Mouse (Mus musculus) liver, postnatal 0 days (tissue): ENCODE data around the gene Hs3st5. TPM values are rescaled to one million over a fixed set of nuclear protein-coding genes. Genes with fewer than 3 reads are reported as not detected.

Experiments
- ATAC-seq: fragments of 200-750 bp; cut with Nextera tagmentation; 2 replicates; pipeline ENCODE4 v1.8.0; 2017; ENCODE audit warnings: mild to moderate bottlenecking, moderate library complexity
- DNase-seq: peaks from one replicate; pipeline ENCODE4 v3.0.0-alpha.2; 2016
- H3K27ac ChIP-seq: fragments of 300-500 bp; sonication (generic); 2 replicates; pipeline ENCODE4 v1.5.1; 2014; ENCODE audit warnings: antibody characterized with exemption, moderate library complexity, mild to moderate bottlenecking, low read depth
- H3K27me3 ChIP-seq: fragments of 300-500 bp; sonication (generic); 2 replicates; pipeline ENCODE4 v1.6.1; 2014; ENCODE audit warnings: low read length, control low read depth, mixed read lengths; ENCODE audit not compliant: insufficient read depth
- H3K36me3 ChIP-seq: fragments of 300-500 bp; sonication (generic); replicated peaks from 2 replicates; pipeline ENCODE4 v1.6.1; 2014; ENCODE audit warnings: mild to moderate bottlenecking, control low read depth, low read length, moderate library complexity, mixed read lengths; ENCODE audit not compliant: insufficient read depth
- H3K4me1 ChIP-seq: fragments of 300-500 bp; sonication (generic); 2 replicates; pipeline ENCODE4 v1.6.1; 2014; ENCODE audit warnings: antibody characterized with exemption, mild to moderate bottlenecking, control low read depth; ENCODE audit not compliant: insufficient read depth
- H3K4me2 ChIP-seq: fragments of 300-500 bp; sonication (generic); 2 replicates; pipeline ENCODE4 v1.6.1; 2014; ENCODE audit warnings: low read depth, mild to moderate bottlenecking, low read length, moderate library complexity, mixed read lengths
- H3K4me3 ChIP-seq: fragments of 300-500 bp; sonication (generic); 2 replicates; pipeline ENCODE4 v1.5.1; 2014; ENCODE audit warnings: low read depth, low read length
- H3K9ac ChIP-seq: fragments of 300-500 bp; sonication (generic); replicated peaks from 2 replicates; pipeline ENCODE4 v1.6.1; 2014; ENCODE audit warnings: mild to moderate bottlenecking, moderate library complexity
- H3K9me3 ChIP-seq: fragments of 300-500 bp; sonication (generic); 2 replicates; pipeline ENCODE4 v1.6.1; 2016; ENCODE audit warnings: mild to moderate bottlenecking, control low read depth, low read length, mixed read lengths
- CTCF ChIP-seq: sonication (generic); IDR thresholded peaks from 2 replicates; pipeline ENCODE4 v1.5.1; 2016; ENCODE audit warnings: antibody characterized with exemption, low read depth
- EP300 ChIP-seq: IDR thresholded peaks from 2 replicates; pipeline ENCODE4 v1.6.1; 2016; ENCODE audit warnings: antibody characterized with exemption, low read depth, mild to moderate bottlenecking
- WGBS: fragments of 180-500 bp; shearing (Covaris S2); extraction: QIAGEN DNeasy Blood & Tissue Kit; methylation state at CpG from one replicate; pipeline ENCODE4 v1.1.7; 2014; ENCODE audit not compliant: insufficient replicate concordance; 5-methylcytosine and 5-hydroxymethylcytosine counted together
- polyA plus RNA-seq: library from polyadenylated mRNA; unstranded; fragments of >200 nt; fragmentation: Nextera tagmentation; extraction: Ambion mirVana; gene quantifications from 2 replicates; pipeline ENCODE4 v1.2.1, GENCODE M21; 2015

The Hs3st5 gene
- polyA plus RNA-seq, 1 experiment from 2014 or later: not detected

GRCm38 (mm10) chr10:36805265-36805664 is 298.7 kb downstream of the Hs3st5 start:
- Histone ChIP-seq H3K4me2 (no peak overlapping the region), H3K4me3 (no peak overlapping the region), H3K27ac (no peak overlapping the region), H3K27me3 (no peaks in the 10 kb centered on the region), H3K9ac (no peak overlapping the region), H3K36me3 (no peaks in the 10 kb centered on the region), H3K9me3 (no peaks in the 10 kb centered on the region), H3K4me1 (no peaks in the 10 kb centered on the region)
- TF ChIP-seq CTCF: no peak
- no peak for TF ChIP-seq EP300
- DNase-seq (no peak), ATAC-seq (no peak)
- WGBS: 69% methylated on average over 4 of the region's 4 CpGs

GRCm38 (mm10) chr10:36805788-36806187 is 299.2 kb downstream of the Hs3st5 start:
- no peak overlapping the region for H3K4me2 ChIP-seq
- H3K4me3 ChIP-seq: no peak overlapping the region
- H3K27me3 ChIP-seq: no peaks in the 10 kb centered on the region
- DNase-seq: no peak
- no peak overlapping the region for H3K9ac ChIP-seq
- ATAC-seq: no peak
- H3K27ac ChIP-seq: no peak overlapping the region
- H3K9me3 ChIP-seq: no peaks in the 10 kb centered on the region
- H3K36me3 ChIP-seq: no peaks in the 10 kb centered on the region
- whole genome bisulfite sequencing: 71% methylated on average over 5 of the region's 5 CpGs
- TF ChIP-seq EP300 (no peak), CTCF (no peak)
- no peaks in the 10 kb centered on the region for H3K4me1 ChIP-seq

GRCm38 (mm10) chr10:36807007-36807406 is 300.4 kb downstream of the Hs3st5 start:
- no peak for DNase-seq
- H3K27ac ChIP-seq: no peak overlapping the region
- H3K9me3 ChIP-seq: no peaks in the 10 kb centered on the region
- no peak for TF ChIP-seq EP300
- no peak for TF ChIP-seq CTCF
- no peak overlapping the region for H3K4me3 ChIP-seq
- H3K9ac ChIP-seq: no peak overlapping the region
- no peaks in the 10 kb centered on the region for H3K27me3 ChIP-seq
- 63% methylated on average over 5 of the region's 5 CpGs for WGBS
- no peaks in the 10 kb centered on the region for H3K36me3 ChIP-seq
- ATAC-seq: no peak
- H3K4me1 ChIP-seq: no peaks in the 10 kb centered on the region
- H3K4me2 ChIP-seq: no peak overlapping the region

GRCm38 (mm10) chr10:36818867-36819266 is 312.3 kb downstream of the Hs3st5 start:
- DNase-seq: no peak
- no peak for ATAC-seq
- Histone ChIP-seq H3K9ac (no peak overlapping the region), H3K27ac (no peak overlapping the region), H3K27me3 (no peaks in the 10 kb centered on the region), H3K9me3 (no peaks in the 10 kb centered on the region), H3K4me2 (no peak overlapping the region), H3K36me3 (no peaks in the 10 kb centered on the region), H3K4me1 (no peaks in the 10 kb centered on the region), H3K4me3 (no peak overlapping the region)
- TF ChIP-seq EP300: no peak
- no peak for TF ChIP-seq CTCF

- DNase-seq: no peak
- WGBS: 65% methylated on average over 3 of the region's 3 CpGs
- Histone ChIP-seq H3K4me3 (no peak overlapping the region), H3K4me1 (no peaks in the 10 kb centered on the region), H3K36me3 (no peaks in the 10 kb centered on the region), H3K9me3 (no peaks in the 10 kb centered on the region), H3K9ac (no peak overlapping the region), H3K27ac (no peak overlapping the region), H3K27me3 (no peaks in the 10 kb centered on the region), H3K4me2 (no peak overlapping the region)
- TF ChIP-seq EP300 (no peak), CTCF (no peak)
- ATAC-seq: no peak
Observed at GRCm38 (mm10) chr10:36829079-36829478, 322.5 kb downstream of the Hs3st5 start.

GRCm38 (mm10) chr10:36832204-36832603 is 325.6 kb downstream of the Hs3st5 start:
- no peaks in the 10 kb centered on the region for H3K4me1 ChIP-seq
- 70% methylated on average over 3 of the region's 3 CpGs for WGBS
- no peak for DNase-seq

GRCm38 (mm10) chr10:36834224-36834623 is 327.6 kb downstream of the Hs3st5 start:
- WGBS: 19% methylated on average over 5 of the region's 5 CpGs
- Histone ChIP-seq H3K4me2 (no peak overlapping the region), H3K36me3 (no peaks in the 10 kb centered on the region), H3K9ac (no peak overlapping the region), H3K4me1 (no peaks in the 10 kb centered on the region), H3K4me3 (no peak overlapping the region), H3K27me3 (no peaks in the 10 kb centered on the region), H3K27ac (no peak overlapping the region), H3K9me3 (no peaks in the 10 kb centered on the region)
- DNase-seq (no peak), ATAC-seq (no peak)
- TF ChIP-seq EP300 (no peak), CTCF (peak; percentile 49)

More at GRCm38 (mm10) chr10:36832204-36832603, 325.6 kb downstream of the Hs3st5 start:
- Histone ChIP-seq H3K9me3 (no peaks in the 10 kb centered on the region), H3K36me3 (no peaks in the 10 kb centered on the region), H3K27me3 (no peaks in the 10 kb centered on the region), H3K27ac (no peak overlapping the region), H3K4me2 (no peak overlapping the region), H3K4me3 (no peak overlapping the region), H3K9ac (no peak overlapping the region)
- TF ChIP-seq CTCF (no peak), EP300 (no peak)
- ATAC-seq: no peak
